Mouse (Mus musculus) embryonic facial prominence, embryonic 15.5 days (tissue): ENCODE data around the gene Nup188. TPM values are rescaled to one million over a fixed set of nuclear protein-coding genes. Genes with fewer than 3 reads are reported as not detected.

Source experiments
- ATAC-seq: fragments of 200-750 bp; cut with Nextera tagmentation; 2 replicates; pipeline ENCODE4 v1.8.0; 2017; ENCODE audit warnings: low read depth, moderate TSS enrichment; ENCODE audit not compliant: insufficient number of reproducible peaks, low FRiP score, low TSS enrichment
- H3K27ac ChIP-seq: fragments of 300-500 bp; sonication (generic); replicated peaks from 2 replicates; pipeline ENCODE4 v1.5.1; 2015; ENCODE audit warnings: mild to moderate bottlenecking, inconsistent platforms
- H3K27me3 ChIP-seq: fragments of 300-500 bp; sonication (generic); 2 replicates; pipeline ENCODE4 v1.6.1; 2015; ENCODE audit warnings: inconsistent platforms
- H3K36me3 ChIP-seq: fragments of 300-500 bp; sonication (generic); 2 replicates; pipeline ENCODE4 v1.6.1; 2015; ENCODE audit warnings: mild to moderate bottlenecking, inconsistent platforms
- H3K4me1 ChIP-seq: fragments of 300-500 bp; sonication (generic); 2 replicates; pipeline ENCODE4 v1.6.1; 2015; ENCODE audit warnings: inconsistent platforms
- H3K4me2 ChIP-seq: fragments of 300-500 bp; sonication (generic); replicated peaks from 2 replicates; pipeline ENCODE4 v1.6.1; 2015; ENCODE audit warnings: mild to moderate bottlenecking, inconsistent platforms
- H3K4me3 ChIP-seq: fragments of 300-500 bp; sonication (generic); replicated peaks from 2 replicates; pipeline ENCODE4 v1.5.1; 2015; ENCODE audit warnings: mild to moderate bottlenecking, inconsistent platforms
- H3K9ac ChIP-seq: fragments of 300-500 bp; sonication (generic); 2 replicates; pipeline ENCODE4 v1.6.1; 2015; ENCODE audit warnings: inconsistent platforms
- H3K9me3 ChIP-seq: fragments of 300-500 bp; sonication (generic); replicated peaks from 2 replicates; pipeline ENCODE4 v1.6.1; 2016; ENCODE audit warnings: inconsistent platforms
- WGBS: fragments of 180-500 bp; shearing (Covaris S2); methylation state at CpG from one replicate; pipeline ENCODE4 v1.1.7; 2015; 5-methylcytosine and 5-hydroxymethylcytosine counted together
- polyA plus RNA-seq: library from polyadenylated mRNA; unstranded; fragments of >200 nt; fragmentation: Nextera tagmentation; extraction: Ambion mirVana; gene quantifications from 2 replicates; pipeline ENCODE4 v1.2.1, GENCODE M21; 2015

Gene Nup188
- polyA plus RNA-seq, 1 experiment from 2014 or later = 34.3 TPM

DNA sequence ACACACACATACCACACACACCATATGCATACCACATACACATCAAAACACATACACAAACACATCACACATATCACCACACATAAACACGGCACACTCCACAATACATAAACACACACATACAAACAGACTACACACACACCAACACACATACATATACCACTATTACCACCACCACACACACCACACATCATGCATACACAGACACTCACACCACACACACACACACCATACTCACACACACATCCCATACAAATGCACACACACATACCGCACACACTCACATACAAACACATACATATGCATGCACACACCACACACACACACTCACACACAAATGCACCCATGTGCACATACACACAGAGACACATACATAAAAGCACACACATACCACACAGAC is 18.7 kb upstream of the Nup188 start:
- H3K4me2 ChIP-seq = no peak overlapping the region
- no peak overlapping the region for H3K27ac ChIP-seq
- H3K27me3 ChIP-seq = no peaks in the 10 kb centered on the region
- H3K4me1 ChIP-seq = peaks cover 43% of the 10 kb centered on the region
- H3K4me3 ChIP-seq = no peak overlapping the region
- ATAC-seq = no peak
- no peak overlapping the region for H3K9ac ChIP-seq
- no peaks in the 10 kb centered on the region for H3K9me3 ChIP-seq
- peaks cover 16% of the 10 kb centered on the region for H3K36me3 ChIP-seq
- 95% methylated on average over 2 of the region's 2 CpGs for WGBS

DNA sequence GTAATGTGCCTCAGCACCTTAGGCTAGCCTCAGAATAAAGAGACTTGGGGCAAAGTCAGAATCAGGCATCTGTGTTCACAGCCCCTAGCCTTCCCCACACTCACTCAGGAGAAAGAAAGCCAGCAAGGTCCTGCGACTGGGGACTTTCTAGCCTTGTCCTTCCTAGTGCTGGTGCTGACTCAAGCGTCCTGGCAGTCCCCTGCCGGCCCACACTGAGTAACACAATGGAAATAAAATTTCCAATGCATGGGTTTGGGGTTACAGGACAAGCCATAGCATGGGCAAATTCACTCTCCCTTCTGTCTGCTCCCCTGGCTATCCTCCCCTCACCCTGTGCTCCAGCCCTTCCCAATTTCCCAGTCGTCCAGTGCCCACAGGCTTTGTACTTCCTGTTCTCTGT is 17.8 kb upstream of the Nup188 start:
- H3K4me3 ChIP-seq = no peak overlapping the region
- 55% methylated on average over 4 of the region's 4 CpGs for WGBS
- no peaks in the 10 kb centered on the region for H3K27me3 ChIP-seq
- no peak overlapping the region for H3K4me2 ChIP-seq
- H3K4me1 ChIP-seq = peaks cover 39% of the 10 kb centered on the region
- H3K9ac ChIP-seq = no peak overlapping the region
- no peak overlapping the region for H3K27ac ChIP-seq
- H3K9me3 ChIP-seq = no peaks in the 10 kb centered on the region
- ATAC-seq = no peak
- peaks cover 12% of the 10 kb centered on the region for H3K36me3 ChIP-seq

DNA sequence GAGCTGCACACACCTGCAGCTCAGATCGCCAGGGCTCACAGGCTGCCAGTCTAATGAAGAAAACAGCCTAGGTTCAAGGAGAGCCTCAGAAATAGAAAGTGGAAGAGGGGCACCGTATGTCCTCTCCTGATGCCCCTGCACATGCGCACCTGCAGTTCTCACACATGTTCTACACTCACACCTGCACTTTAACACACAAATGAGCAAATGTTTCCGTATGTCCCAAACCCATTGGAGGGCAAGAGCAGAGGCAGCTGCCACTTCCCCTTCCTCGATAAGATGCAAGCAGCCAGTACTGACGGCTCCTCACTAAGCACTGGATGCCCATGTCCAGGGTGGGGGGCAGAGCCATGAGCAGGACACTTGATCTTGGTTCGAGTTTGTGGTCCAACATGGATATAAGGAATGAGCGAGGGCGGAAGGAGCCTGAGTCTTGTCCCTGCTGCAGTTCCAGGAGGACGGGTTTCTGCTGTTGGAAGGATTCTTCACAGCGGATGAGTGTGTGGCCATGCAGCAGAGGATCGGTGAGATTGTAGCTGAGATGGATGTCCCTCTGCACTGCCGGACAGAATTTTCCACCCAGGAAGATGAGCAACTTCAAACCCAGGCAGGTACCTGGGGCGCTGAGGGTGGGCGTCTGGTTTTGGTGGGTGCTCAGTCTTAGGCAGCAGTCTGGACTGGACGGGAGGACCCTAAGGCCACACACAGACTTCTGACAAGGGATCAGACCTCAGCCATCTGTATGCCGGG is 16.8 kb upstream of the Nup188 start:
- Histone ChIP-seq H3K9me3 (no peaks in the 10 kb centered on the region), H3K4me1 (peaks cover 35% of the 10 kb centered on the region), H3K27ac (peak overlapping the region; percentile 49), H3K36me3 (peaks cover 1% of the 10 kb centered on the region; the same call in 1 of the 2 replicates), H3K27me3 (no peaks in the 10 kb centered on the region), H3K4me3 (no peak overlapping the region), H3K9ac (no peak overlapping the region), H3K4me2 (no peak overlapping the region)
- no peak for ATAC-seq
- 84% methylated on average over 17 of the region's 17 CpGs for WGBS

- Histone ChIP-seq H3K4me3 (no peak overlapping the region), H3K4me1 (peaks cover 28% of the 10 kb centered on the region), H3K36me3 (no peaks in the 10 kb centered on the region), H3K9me3 (no peaks in the 10 kb centered on the region), H3K9ac (no peak overlapping the region), H3K27me3 (no peaks in the 10 kb centered on the region), H3K27ac (peak overlapping the region; percentile 49), H3K4me2 (no peak overlapping the region)
- peak; percentile 81 for ATAC-seq
- 22% methylated on average over 1 of the region's 1 CpGs for WGBS
Measured at GRCm38 (mm10) chr2:30270134-30270533, 16.1 kb upstream of the Nup188 start.

DNA sequence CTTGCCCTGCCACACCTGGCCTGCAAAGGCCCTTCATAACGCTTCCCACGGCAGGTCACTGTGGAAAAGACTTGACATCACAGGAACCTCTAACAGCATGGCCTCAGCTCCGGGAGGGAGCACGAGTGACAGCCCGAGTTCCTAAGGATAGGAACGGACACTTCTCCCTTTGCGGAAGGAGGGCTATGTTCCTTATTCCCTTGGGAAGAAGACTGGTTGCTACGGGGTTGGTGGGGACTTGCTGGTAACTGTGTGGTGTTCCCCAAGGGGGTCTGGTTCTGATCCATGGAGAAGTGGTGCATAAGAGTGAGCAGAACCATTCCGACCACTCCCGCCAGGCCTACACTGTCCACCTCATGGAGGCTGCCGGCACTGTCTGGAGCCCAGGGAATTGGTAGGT is 5.5 kb upstream of the Nup188 start, which contains the start of gene Gm28038:
TSS of gene Gm28038 (plus strand) at position 301 of the 400 bp plus-strand sequence.
- no peak within 1 kb of the TSS for H3K9ac ChIP-seq
- H3K4me1 ChIP-seq = peaks cover 8% of the 10 kb centered on the region
- WGBS = 85% methylated on average over 11 of the region's 11 CpGs
- no peak within 1 kb of the TSS for H3K4me3 ChIP-seq
- no peak within 1 kb of the TSS for H3K4me2 ChIP-seq
- 0 out of 2 replicates have a peak, but pooled peaks cover 2% of the 10 kb centered on the region for H3K36me3 ChIP-seq
- no peak for ATAC-seq
- H3K9me3 ChIP-seq = no peaks in the 10 kb centered on the region
- H3K27ac ChIP-seq = no peak within 1 kb of the TSS
- H3K27me3 ChIP-seq = no peaks in the 10 kb centered on the region

- Histone ChIP-seq H3K9ac (no peak overlapping the region), H3K27me3 (no peaks in the 10 kb centered on the region), H3K27ac (no peak overlapping the region), H3K4me2 (no peak overlapping the region), H3K4me3 (no peak overlapping the region), H3K36me3 (0 out of 2 replicates have a peak, but pooled peaks cover 2% of the 10 kb centered on the region), H3K4me1 (peaks cover 8% of the 10 kb centered on the region), H3K9me3 (no peaks in the 10 kb centered on the region)
- WGBS = 81% methylated on average over 3 of the region's 3 CpGs
- ATAC-seq = no peak
Measured at GRCm38 (mm10) chr2:30281651-30282050, 4.5 kb upstream of the Nup188 start.

GRCm38 (mm10) chr2:30283193-30283592 is 3.0 kb upstream of the Nup188 start:
- no peak overlapping the region for H3K4me3 ChIP-seq
- H3K36me3 ChIP-seq = 0 out of 2 replicates have a peak, but pooled peaks cover 2% of the 10 kb centered on the region
- peaks cover 21% of the 10 kb centered on the region for H3K4me1 ChIP-seq
- H3K27ac ChIP-seq = no peak overlapping the region
- H3K4me2 ChIP-seq = no peak overlapping the region
- 86% methylated on average over 2 of the region's 2 CpGs for WGBS
- ATAC-seq = no peak
- no peaks in the 10 kb centered on the region for H3K27me3 ChIP-seq
- no peak overlapping the region for H3K9ac ChIP-seq
- H3K9me3 ChIP-seq = no peaks in the 10 kb centered on the region

DNA sequence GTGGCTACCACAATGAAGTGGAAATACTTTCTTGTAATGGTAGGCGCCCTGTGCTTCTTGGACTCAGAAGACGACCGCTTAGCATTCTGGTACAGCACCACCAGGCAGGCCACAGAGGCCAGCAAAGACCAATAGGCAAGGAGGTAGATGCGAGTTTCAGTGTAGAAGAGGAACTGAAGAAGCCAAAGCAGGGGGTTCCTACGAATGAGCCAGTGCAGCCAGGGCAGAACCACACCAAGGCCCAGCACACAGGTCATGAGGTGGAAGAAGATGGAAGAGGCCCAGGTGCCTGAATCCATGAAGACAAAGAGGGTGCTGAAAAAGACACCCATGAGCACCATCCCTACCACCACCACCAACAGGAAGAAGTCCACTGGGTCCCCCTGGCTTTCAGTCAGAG is 1.2 kb upstream of the Nup188 start:
- ATAC-seq = no peak
- H3K9ac ChIP-seq = peak overlapping the region; percentile 67; the same call in 1 of the 2 replicates
- H3K9me3 ChIP-seq = no peaks in the 10 kb centered on the region
- H3K4me2 ChIP-seq = peak overlapping the region; percentile 95
- peaks cover 22% of the 10 kb centered on the region for H3K4me1 ChIP-seq
- peaks cover 2% of the 10 kb centered on the region; the same call in 1 of the 2 replicates for H3K36me3 ChIP-seq
- H3K4me3 ChIP-seq = peak overlapping the region; percentile 80
- no peaks in the 10 kb centered on the region for H3K27me3 ChIP-seq
- H3K27ac ChIP-seq = no peak overlapping the region
- 89% methylated on average over 5 of the region's 5 CpGs for WGBS

DNA sequence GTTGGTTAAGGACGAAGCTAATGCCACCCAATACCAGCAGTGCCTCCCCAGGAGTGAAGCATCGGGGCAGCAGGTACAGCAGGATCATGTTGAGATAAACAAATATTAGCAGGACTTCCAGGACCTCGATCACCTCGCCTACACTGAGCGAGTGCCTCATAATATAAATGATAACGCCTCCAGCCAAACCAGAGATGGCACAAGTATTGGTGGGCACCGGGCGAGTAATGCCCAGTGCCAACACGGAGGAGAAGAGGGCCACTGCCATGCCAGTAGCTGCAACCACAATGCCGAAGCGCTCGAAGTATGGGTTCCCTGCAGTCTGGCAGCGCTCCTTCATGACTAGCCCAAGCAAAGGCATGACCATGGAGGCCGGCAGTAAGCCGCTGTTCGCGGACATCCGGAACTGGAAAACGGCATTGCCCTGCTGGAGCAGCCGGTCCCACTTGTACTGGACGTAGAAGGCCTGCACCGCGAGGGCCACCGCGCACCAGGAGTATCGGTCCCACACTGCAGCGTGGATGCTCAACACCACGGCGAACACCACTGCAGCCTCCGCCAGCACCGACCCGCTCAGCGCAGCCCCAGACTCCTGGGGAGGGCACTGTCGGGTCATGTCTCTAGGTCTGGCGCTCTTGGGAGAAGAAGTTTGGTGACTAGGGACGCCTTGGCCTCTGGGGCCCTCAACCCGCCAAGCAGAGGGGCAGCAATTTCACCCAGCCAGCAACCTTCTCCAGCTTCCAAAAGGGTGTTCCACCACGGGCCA is 598 bp upstream of the Nup188 start:
- no peaks in the 10 kb centered on the region for H3K9me3 ChIP-seq
- H3K27me3 ChIP-seq = no peaks in the 10 kb centered on the region
- peak overlapping the region; percentile 67 for H3K9ac ChIP-seq
- H3K4me3 ChIP-seq = peak overlapping the region; percentile 80
- H3K36me3 ChIP-seq = peaks cover 5% of the 10 kb centered on the region; the same call in 1 of the 2 replicates
- peak overlapping the region; percentile 65; the same call in 1 of the 2 replicates for H3K27ac ChIP-seq
- H3K4me1 ChIP-seq = peaks cover 22% of the 10 kb centered on the region
- H3K4me2 ChIP-seq = peak overlapping the region; percentile 95
- 11% methylated on average over 38 of the region's 38 CpGs for WGBS
- peak; percentile 49 for ATAC-seq

GRCm38 (mm10) chr2:30287027-30287373 is 803 bp downstream of the Nup188 start:
- peak overlapping the region; percentile 34; the same call in 1 of the 2 replicates for H3K27ac ChIP-seq
- peak overlapping the region; percentile 80 for H3K4me3 ChIP-seq
- ATAC-seq = no peak
- peaks cover 6% of the 10 kb centered on the region; the same call in 1 of the 2 replicates for H3K36me3 ChIP-seq
- 0% methylated on average over 10 of the region's 10 CpGs for WGBS
- H3K27me3 ChIP-seq = no peaks in the 10 kb centered on the region
- H3K4me1 ChIP-seq = peaks cover 22% of the 10 kb centered on the region
- peak overlapping the region; percentile 95 for H3K4me2 ChIP-seq
- H3K9me3 ChIP-seq = no peaks in the 10 kb centered on the region
- H3K9ac ChIP-seq = peak overlapping the region; percentile 67

GRCm38 (mm10) chr2:30299525-30299924 is 13.3 kb downstream of the Nup188 start:
- Histone ChIP-seq H3K9ac (no peak overlapping the region), H3K27me3 (no peaks in the 10 kb centered on the region), H3K9me3 (no peaks in the 10 kb centered on the region), H3K4me1 (no peaks in the 10 kb centered on the region), H3K27ac (no peak overlapping the region), H3K36me3 (peaks cover 67% of the 10 kb centered on the region), H3K4me2 (no peak overlapping the region), H3K4me3 (no peak overlapping the region)
- WGBS = 68% methylated on average over 3 of the region's 3 CpGs
- no peak for ATAC-seq
